Mouse (Mus musculus): ENCODE data around the gene Dlx1. TPM values are rescaled to one million over a fixed set of nuclear protein-coding genes. Genes with fewer than 3 reads are reported as not detected.

The Dlx1 gene
- total RNA-seq (2014; fragmentation: Nextera tagmentation) (2.8 and 3.0 TPM in 2 replicates), total RNA-seq (2017) (0.41 and 0.98 TPM in 2 replicates), polyA plus RNA-seq (2012) (2.4 and 3.4 TPM in 2 replicates)

- Histone ChIP-seq H3K4me3 (ENCODE audit: low read depth, low read length) (peak within 1 kb of the TSS; percentile 76), H3K4me1 (ENCODE audit: insufficient read depth, low read depth, low read length) (peaks cover 63% of the 10 kb centered on the region), H3K36me3 (replicated peaks) (peaks cover 15% of the 10 kb centered on the region), H3K27me3 (ENCODE audit: insufficient read depth, low read length) (peaks cover 48% of the 10 kb centered on the region), H3K9me3 (replicated peaks) (no peaks in the 10 kb centered on the region)
- DNase-seq (ENCODE audit: low spot score), result no peak
- TF ChIP-seq POLR2AphosphoS5 (IDR thresholded peaks at IDR 0.05; ENCODE audit: insufficient replicate concordance, low read depth, low read length) (no peak), GATA1 (IDR thresholded peaks at IDR 0.05; ENCODE audit: borderline replicate concordance, low read length) (no peak), CTCF (IDR thresholded peaks at IDR 0.05; ENCODE audit: low read depth, low read length) (no peak), GATA2 (IDR thresholded peaks at IDR 0.05; ENCODE audit: borderline replicate concordance, low read depth, low read length) (no peak), TAL1 (conservative IDR thresholded peaks at IDR 0.05; ENCODE audit: low read depth, low read length) (no peak)
- no peak for ATAC-seq (ENCODE audit: extremely low read depth, insufficient number of reproducible peaks, low FRiP score, poor library complexity, severe bottlenecking)
These were observed at the start of gene Dlx1 for GRCm38 (mm10) chr2:71528014-71528713. Gene Dlx1 (plus strand): TSS chr2:71528113.

GRCm38 (mm10) chr2:71479917-71480316, 48.0 kb upstream of the Dlx1 start:
- Histone ChIP-seq H3K36me3 (replicated peaks) (peaks cover 24% of the 10 kb centered on the region), H3K27me3 (ENCODE audit: insufficient read depth, low read length) (no peaks in the 10 kb centered on the region), H3K4me3 (ENCODE audit: low read depth, low read length) (no peak overlapping the region), H3K9me3 (replicated peaks) (peaks cover 4% of the 10 kb centered on the region; the same call in 1 of the 2 replicates), H3K4me1 (ENCODE audit: insufficient read depth, low read depth, low read length) (peaks cover 17% of the 10 kb centered on the region)
- ATAC-seq (ENCODE audit: extremely low read depth, insufficient number of reproducible peaks, low FRiP score, poor library complexity, severe bottlenecking), result no peak
- TF ChIP-seq TAL1 (conservative IDR thresholded peaks at IDR 0.05; ENCODE audit: low read depth, low read length) (no peak), CTCF (IDR thresholded peaks at IDR 0.05; ENCODE audit: low read depth, low read length) (no peak), GATA2 (IDR thresholded peaks at IDR 0.05; ENCODE audit: borderline replicate concordance, low read depth, low read length) (no peak), POLR2AphosphoS5 (IDR thresholded peaks at IDR 0.05; ENCODE audit: insufficient replicate concordance, low read depth, low read length) (no peak), GATA1 (IDR thresholded peaks at IDR 0.05; ENCODE audit: borderline replicate concordance, low read length) (no peak)
- no peak for DNase-seq (ENCODE audit: low spot score)

- DNase-seq (ENCODE audit: low spot score) (no peak), ATAC-seq (ENCODE audit: extremely low read depth, insufficient number of reproducible peaks, low FRiP score, poor library complexity, severe bottlenecking) (no peak; the same call in 1 of the 2 replicates)
- no peak overlapping the region for H3K4me3 ChIP-seq (ENCODE audit: low read depth, low read length)
- H3K36me3 ChIP-seq (replicated peaks), result peaks cover 11% of the 10 kb centered on the region
- peaks cover 4% of the 10 kb centered on the region; the same call in 1 of the 2 replicates for H3K9me3 ChIP-seq (replicated peaks)
- H3K27me3 ChIP-seq (ENCODE audit: insufficient read depth, low read length), result no peaks in the 10 kb centered on the region
- H3K4me1 ChIP-seq (ENCODE audit: insufficient read depth, low read depth, low read length), result peaks cover 13% of the 10 kb centered on the region
- TF ChIP-seq CTCF (IDR thresholded peaks at IDR 0.05; ENCODE audit: low read depth, low read length), result no peak
- no peak for TF ChIP-seq TAL1 (conservative IDR thresholded peaks at IDR 0.05; ENCODE audit: low read depth, low read length)
- TF ChIP-seq POLR2AphosphoS5 (IDR thresholded peaks at IDR 0.05; ENCODE audit: insufficient replicate concordance, low read depth, low read length), result no peak
- TF ChIP-seq GATA2 (IDR thresholded peaks at IDR 0.05; ENCODE audit: borderline replicate concordance, low read depth, low read length), result no peak
- TF ChIP-seq GATA1 (IDR thresholded peaks at IDR 0.05; ENCODE audit: borderline replicate concordance, low read length), result no peak
These were observed 46.1 kb upstream of the Dlx1 start for GRCm38 (mm10) chr2:71481825-71482224.

GRCm38 (mm10) chr2:71483046-71483716, 44.7 kb upstream of the Dlx1 start:
- no peak for TF ChIP-seq TAL1 (conservative IDR thresholded peaks at IDR 0.05; ENCODE audit: low read depth, low read length)
- TF ChIP-seq GATA2 (IDR thresholded peaks at IDR 0.05; ENCODE audit: borderline replicate concordance, low read depth, low read length), result no peak
- TF ChIP-seq CTCF (IDR thresholded peaks at IDR 0.05; ENCODE audit: low read depth, low read length), result no peak
- no peak for TF ChIP-seq POLR2AphosphoS5 (IDR thresholded peaks at IDR 0.05; ENCODE audit: insufficient replicate concordance, low read depth, low read length)
- no peak for TF ChIP-seq GATA1 (IDR thresholded peaks at IDR 0.05; ENCODE audit: borderline replicate concordance, low read length)
- H3K27me3 ChIP-seq (ENCODE audit: insufficient read depth, low read length), result no peaks in the 10 kb centered on the region
- peaks cover 5% of the 10 kb centered on the region for H3K36me3 ChIP-seq (replicated peaks)
- DNase-seq (ENCODE audit: low spot score) (no peak), ATAC-seq (ENCODE audit: extremely low read depth, insufficient number of reproducible peaks, low FRiP score, poor library complexity, severe bottlenecking) (no peak)
- H3K9me3 ChIP-seq (replicated peaks), result 0 out of 2 replicates have a peak, but pooled peaks cover 2% of the 10 kb centered on the region
- peaks cover 13% of the 10 kb centered on the region for H3K4me1 ChIP-seq (ENCODE audit: insufficient read depth, low read depth, low read length)
- H3K4me3 ChIP-seq (ENCODE audit: low read depth, low read length), result no peak overlapping the region

DNA sequence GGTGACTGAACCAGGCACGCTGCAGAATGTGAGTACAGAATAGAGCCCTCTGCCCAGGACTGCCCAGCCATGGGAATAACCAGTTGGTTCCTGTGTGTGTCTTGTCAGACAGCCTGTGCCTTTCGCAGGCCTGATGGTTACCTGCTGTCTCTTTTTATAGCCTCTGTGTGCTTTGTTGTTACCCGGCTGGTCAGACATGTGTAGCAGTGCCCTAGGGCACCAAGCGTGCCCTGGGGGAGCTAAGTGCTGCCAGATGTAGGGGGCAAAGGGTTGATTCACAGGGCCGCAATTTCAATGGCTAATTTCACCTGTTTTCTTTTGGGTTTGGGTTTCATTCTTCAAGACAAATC, 44.2 kb upstream of the Dlx1 start:
- ATAC-seq (ENCODE audit: extremely low read depth, insufficient number of reproducible peaks, low FRiP score, poor library complexity, severe bottlenecking), result no peak
- 0 out of 2 replicates have a peak, but pooled peaks cover 2% of the 10 kb centered on the region for H3K9me3 ChIP-seq (replicated peaks)

DNA sequence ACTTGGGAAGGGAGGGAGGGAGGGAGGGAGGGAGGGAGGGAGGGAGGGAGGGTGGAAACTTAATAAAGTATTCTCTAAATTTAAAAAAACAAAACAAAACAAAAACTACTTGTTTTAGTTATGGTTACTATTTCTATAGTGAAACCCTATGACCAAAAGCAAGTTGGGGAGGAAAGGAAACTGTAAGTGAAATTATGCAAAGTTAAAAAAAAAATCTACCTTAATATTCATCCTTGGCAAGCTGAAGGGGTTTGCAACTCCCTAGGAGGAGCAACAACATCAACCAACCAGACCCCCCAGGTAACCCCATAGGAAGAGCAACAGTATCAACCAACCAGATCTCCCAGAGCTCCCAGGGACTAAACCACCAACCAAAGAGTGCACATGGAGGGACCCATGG, 36.6 kb upstream of the Dlx1 start:
- ATAC-seq (ENCODE audit: extremely low read depth, insufficient number of reproducible peaks, low FRiP score, poor library complexity, severe bottlenecking), result no peak
- no peak for DNase-seq (ENCODE audit: low spot score)
- peaks cover 22% of the 10 kb centered on the region for H3K36me3 ChIP-seq (replicated peaks)
- TF ChIP-seq GATA2 (IDR thresholded peaks at IDR 0.05; ENCODE audit: borderline replicate concordance, low read depth, low read length) (no peak), GATA1 (IDR thresholded peaks at IDR 0.05; ENCODE audit: borderline replicate concordance, low read length) (no peak), CTCF (IDR thresholded peaks at IDR 0.05; ENCODE audit: low read depth, low read length) (no peak), POLR2AphosphoS5 (IDR thresholded peaks at IDR 0.05; ENCODE audit: insufficient replicate concordance, low read depth, low read length) (no peak), TAL1 (conservative IDR thresholded peaks at IDR 0.05; ENCODE audit: low read depth, low read length) (no peak)
- no peaks in the 10 kb centered on the region for H3K27me3 ChIP-seq (ENCODE audit: insufficient read depth, low read length)
- H3K4me3 ChIP-seq (ENCODE audit: low read depth, low read length), result no peak overlapping the region
- H3K4me1 ChIP-seq (ENCODE audit: insufficient read depth, low read depth, low read length), result 0 out of 2 replicates have a peak, but pooled peaks cover 2% of the 10 kb centered on the region
- H3K9me3 ChIP-seq (replicated peaks), result no peaks in the 10 kb centered on the region

More for the DNA sequence above, 44.2 kb upstream of the Dlx1 start:
- no peak for TF ChIP-seq GATA2 (IDR thresholded peaks at IDR 0.05; ENCODE audit: borderline replicate concordance, low read depth, low read length)
- no peak for TF ChIP-seq TAL1 (conservative IDR thresholded peaks at IDR 0.05; ENCODE audit: low read depth, low read length)
- TF ChIP-seq CTCF (IDR thresholded peaks at IDR 0.05; ENCODE audit: low read depth, low read length), result no peak
- TF ChIP-seq GATA1 (IDR thresholded peaks at IDR 0.05; ENCODE audit: borderline replicate concordance, low read length), result no peak
- no peak for TF ChIP-seq POLR2AphosphoS5 (IDR thresholded peaks at IDR 0.05; ENCODE audit: insufficient replicate concordance, low read depth, low read length)
- H3K4me1 ChIP-seq (ENCODE audit: insufficient read depth, low read depth, low read length), result peaks cover 13% of the 10 kb centered on the region
- no peak overlapping the region for H3K4me3 ChIP-seq (ENCODE audit: low read depth, low read length)
- H3K27me3 ChIP-seq (ENCODE audit: insufficient read depth, low read length), result no peaks in the 10 kb centered on the region
- DNase-seq (ENCODE audit: low spot score), result no peak
- H3K36me3 ChIP-seq (replicated peaks), result peaks cover 5% of the 10 kb centered on the region
